Mouse (Mus musculus) macrophage (primary cell): ENCODE results near the gene Cdh23. TPM values are rescaled to one million over a fixed set of nuclear protein-coding genes. Genes with fewer than 3 reads are reported as not detected.
A peak's percentile ranks its signal among the peaks of the same experiment; 100 is the strongest.

Experiments used
- H3K27ac ChIP-seq: fragments of 350-480 bp; formaldehyde crosslinking; 2 replicates; pipeline ENCODE4 v1.9.0; 2021
- H3K36me3 ChIP-seq: fragments of 350-480 bp; formaldehyde crosslinking; 2 replicates; pipeline ENCODE4 v1.9.0; 2021; ENCODE audit errors: inconsistent target
- H3K4me3 ChIP-seq: fragments of 350-480 bp; formaldehyde crosslinking; 2 replicates; pipeline ENCODE4 v1.9.0; 2021; ENCODE audit errors: inconsistent target
- H3K79me2 ChIP-seq: fragments of 350-480 bp; formaldehyde crosslinking; 2 replicates; pipeline ENCODE4 v1.9.0; 2021; ENCODE audit errors: inconsistent target
- WGBS: methylation state at CpG from one replicate; pipeline ENCODE4 v1.1.7; 2026; ENCODE audit warnings: inconsistent platforms; ENCODE audit not compliant: missing documents; 5-methylcytosine and 5-hydroxymethylcytosine counted together
- polyA plus RNA-seq: library from polyadenylated mRNA; stranded (reverse); fragments of 250-400 nt; gene quantifications from 3 replicates; pipeline ENCODE4 v1.2.4, GENCODE M21; 2018; ENCODE audit warnings: inconsistent platforms

The Cdh23 gene
- polyA plus RNA-seq, 1 experiment from 2014 or later, result 0.40 TPM

DNA sequence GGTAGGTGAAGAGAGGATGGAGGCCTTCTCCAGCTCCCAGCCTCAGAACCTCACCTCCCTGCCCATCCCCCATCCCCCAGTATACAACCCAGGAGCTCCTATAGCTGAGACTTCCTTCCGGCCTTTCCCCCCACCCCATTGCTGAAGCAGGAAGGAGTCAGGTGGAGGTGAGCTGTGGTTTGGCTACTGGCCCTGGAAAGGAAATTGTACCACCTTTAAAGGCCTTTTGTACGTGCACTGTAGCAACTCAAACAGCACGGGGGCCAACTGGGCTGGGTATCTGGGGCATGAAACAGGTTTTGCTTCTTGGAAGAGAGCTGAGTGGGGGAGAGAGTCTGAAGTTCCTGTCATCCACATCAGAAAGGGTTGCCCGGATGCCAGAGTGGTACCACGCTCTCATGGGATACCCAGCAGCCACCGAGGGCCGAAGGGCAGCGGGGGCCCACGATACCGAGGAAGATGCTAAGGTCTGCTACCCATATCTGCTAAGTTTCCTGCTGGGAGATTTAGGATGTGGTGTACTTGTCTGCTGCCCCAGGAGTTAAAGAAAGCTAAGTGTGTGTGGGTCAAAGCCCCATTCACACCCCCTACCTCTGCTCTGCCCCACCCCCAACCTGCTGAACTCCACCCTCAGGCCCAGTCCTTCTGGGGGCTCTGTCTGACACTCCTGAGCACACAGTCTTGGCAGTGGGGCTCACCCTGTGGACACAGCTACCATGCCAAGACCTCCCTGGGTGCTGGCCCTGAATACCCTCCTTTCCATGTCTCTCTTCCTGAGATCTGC lies 315.0 kb downstream of the Cdh23 start:
- no peak overlapping the region for H3K4me3 ChIP-seq
- WGBS, result 76% methylated on average over 10 of the region's 10 CpGs

DNA sequence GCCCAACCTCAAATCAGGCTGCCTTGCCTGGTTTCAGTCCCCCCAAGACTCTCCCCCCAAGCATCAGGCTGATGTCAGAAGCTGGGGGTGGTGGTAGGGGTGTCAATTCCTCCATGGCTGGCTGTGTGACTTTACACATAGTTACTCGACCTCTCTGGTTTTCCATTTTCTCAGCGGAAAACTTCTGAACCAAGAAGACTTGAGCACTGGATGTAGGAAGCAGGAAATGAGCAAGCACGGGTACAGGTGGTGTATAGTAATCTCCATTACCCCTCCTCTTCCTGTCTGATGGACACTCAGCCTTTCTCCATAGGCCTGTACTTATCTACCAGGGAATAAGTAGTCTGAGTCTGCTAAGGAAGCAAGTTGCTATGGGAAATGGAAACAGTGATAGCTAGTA lies 316.1 kb downstream of the Cdh23 start:
- no peak overlapping the region for H3K4me3 ChIP-seq
- no peaks in the 10 kb centered on the region for H3K36me3 ChIP-seq
- H3K79me2 ChIP-seq, result no peaks in the 10 kb centered on the region
- H3K27ac ChIP-seq, result 0 out of 2 replicates have a peak overlapping the region, but pooled peaks have one; percentile 15
- WGBS, result 87% methylated on average over 3 of the region's 3 CpGs

More for the DNA sequence above, 315.0 kb downstream of the Cdh23 start:
- Histone ChIP-seq H3K79me2 (no peaks in the 10 kb centered on the region), H3K36me3 (no peaks in the 10 kb centered on the region), H3K27ac (no peak overlapping the region)

DNA sequence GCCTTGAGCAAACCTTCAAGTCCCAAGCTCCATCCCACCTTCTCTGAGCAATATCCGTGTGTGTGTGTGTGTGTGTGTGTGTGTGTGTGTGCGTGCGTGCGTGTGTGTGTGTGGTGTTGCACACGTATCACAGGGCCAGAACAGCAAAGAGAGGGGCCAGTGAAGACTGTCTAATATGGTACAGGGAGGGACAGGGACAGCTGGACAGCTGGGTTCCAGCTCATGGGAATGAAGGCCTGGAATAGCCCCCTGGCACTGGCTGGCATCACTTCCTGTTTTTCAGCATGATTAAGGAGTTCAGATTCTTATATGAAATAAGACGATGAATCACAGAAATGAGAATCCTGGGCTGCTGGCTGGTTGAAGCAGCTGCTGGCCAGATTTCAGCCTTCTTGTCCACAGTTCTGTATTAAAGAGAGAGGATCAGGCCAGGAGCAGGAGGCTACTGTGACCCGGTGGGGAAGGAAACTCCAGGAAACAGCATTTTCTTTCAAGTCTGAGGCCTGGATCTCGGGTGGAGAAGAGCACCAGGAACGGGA lies 316.8 kb downstream of the Cdh23 start:
- no peaks in the 10 kb centered on the region for H3K36me3 ChIP-seq
- no peak overlapping the region for H3K4me3 ChIP-seq
- 0 out of 2 replicates have a peak overlapping the region, but pooled peaks have one; percentile 15 for H3K27ac ChIP-seq
- WGBS, result 51% methylated on average over 5 of the region's 9 CpGs
- no peaks in the 10 kb centered on the region for H3K79me2 ChIP-seq

DNA sequence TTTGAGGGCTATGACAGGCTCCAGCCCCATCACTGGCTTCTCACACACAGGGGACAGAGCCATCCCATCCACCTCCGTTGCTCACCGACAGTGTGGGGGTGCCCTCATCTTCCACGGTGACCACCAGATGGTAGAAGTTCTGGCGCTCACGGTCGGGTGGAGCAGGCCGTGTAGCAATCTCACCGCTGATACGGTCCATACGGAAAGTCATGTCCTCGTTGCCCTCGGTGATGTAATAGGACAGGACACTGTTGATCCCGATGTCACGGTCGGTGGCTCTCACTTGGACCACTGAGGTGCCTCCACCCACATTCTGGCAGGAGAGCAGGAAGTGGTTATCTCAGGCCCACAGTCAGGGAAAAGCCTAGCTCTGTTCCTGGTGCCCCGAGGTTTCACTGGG lies 319.6 kb downstream of the Cdh23 start:
- H3K79me2 ChIP-seq, result peaks cover 5% of the 10 kb centered on the region; the same call in 1 of the 2 replicates

DNA sequence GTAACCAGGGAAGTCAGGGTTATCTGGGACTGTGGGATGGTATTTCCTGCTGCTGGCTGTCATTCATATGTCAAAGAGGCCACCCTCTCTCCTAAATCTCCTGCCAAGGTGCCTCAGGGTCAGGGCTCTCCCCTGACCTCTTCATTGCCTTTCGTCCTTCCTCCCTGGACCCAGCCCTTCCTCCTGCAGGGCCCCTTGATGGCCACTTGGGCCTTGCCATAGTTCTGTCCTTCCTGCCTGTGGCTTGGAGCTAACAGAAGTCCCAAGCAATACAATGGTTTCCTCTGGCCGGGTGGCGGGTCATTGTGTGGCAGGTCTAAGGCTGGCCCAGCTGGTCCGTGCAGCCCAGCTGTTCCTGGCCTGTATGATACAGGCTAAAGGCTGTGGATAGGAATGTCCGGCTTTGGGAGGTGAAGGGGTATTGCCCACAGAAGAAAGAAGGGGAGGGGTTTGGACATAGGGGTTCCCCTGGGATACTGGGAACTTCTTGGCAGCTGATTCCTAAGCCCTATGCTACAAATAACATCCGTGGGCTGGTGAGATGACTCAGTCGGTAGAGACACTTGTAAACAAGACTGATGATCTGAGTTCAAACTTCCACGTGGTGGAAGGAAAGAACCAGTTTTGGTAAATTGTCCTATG lies 322.2 kb downstream of the Cdh23 start:
- H3K79me2 ChIP-seq, result peaks cover 20% of the 10 kb centered on the region; the same call in 1 of the 2 replicates
- 59% methylated on average over 8 of the region's 8 CpGs for WGBS
- peaks cover 19% of the 10 kb centered on the region; the same call in 1 of the 2 replicates for H3K36me3 ChIP-seq
- H3K4me3 ChIP-seq, result no peak overlapping the region
- H3K27ac ChIP-seq, result peak overlapping the region; percentile 97

More for the DNA sequence above, 319.6 kb downstream of the Cdh23 start:
- no peak overlapping the region for H3K27ac ChIP-seq
- 0 out of 2 replicates have a peak, but pooled peaks cover 5% of the 10 kb centered on the region for H3K36me3 ChIP-seq
- WGBS, result 82% methylated on average over 16 of the region's 16 CpGs
- no peak overlapping the region for H3K4me3 ChIP-seq

DNA sequence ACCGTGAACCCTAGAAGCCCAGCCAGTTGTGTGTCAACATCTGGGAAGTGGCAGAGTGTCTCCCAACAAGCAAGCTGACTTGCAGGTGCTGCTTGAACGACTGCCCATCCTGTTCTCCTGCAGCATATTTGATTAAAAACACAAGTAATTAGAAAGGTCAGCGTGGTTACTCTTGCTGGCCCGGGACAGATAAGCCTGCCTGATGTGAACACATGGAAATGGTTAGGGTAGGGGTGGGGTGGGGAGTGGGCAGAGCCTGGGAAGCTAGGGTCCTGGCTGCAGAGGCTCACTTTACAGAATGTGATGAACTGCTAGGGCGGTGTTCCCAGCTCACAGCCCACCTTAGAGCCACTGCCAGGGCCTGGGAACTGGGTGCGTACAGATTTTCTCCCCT lies 322.8 kb downstream of the Cdh23 start:
- H3K4me3 ChIP-seq, result no peak overlapping the region
- peaks cover 24% of the 10 kb centered on the region for H3K36me3 ChIP-seq
- peak overlapping the region; percentile 97 for H3K27ac ChIP-seq
- H3K79me2 ChIP-seq, result peaks cover 26% of the 10 kb centered on the region; the same call in 1 of the 2 replicates
- 66% methylated on average over 6 of the region's 6 CpGs for WGBS

DNA sequence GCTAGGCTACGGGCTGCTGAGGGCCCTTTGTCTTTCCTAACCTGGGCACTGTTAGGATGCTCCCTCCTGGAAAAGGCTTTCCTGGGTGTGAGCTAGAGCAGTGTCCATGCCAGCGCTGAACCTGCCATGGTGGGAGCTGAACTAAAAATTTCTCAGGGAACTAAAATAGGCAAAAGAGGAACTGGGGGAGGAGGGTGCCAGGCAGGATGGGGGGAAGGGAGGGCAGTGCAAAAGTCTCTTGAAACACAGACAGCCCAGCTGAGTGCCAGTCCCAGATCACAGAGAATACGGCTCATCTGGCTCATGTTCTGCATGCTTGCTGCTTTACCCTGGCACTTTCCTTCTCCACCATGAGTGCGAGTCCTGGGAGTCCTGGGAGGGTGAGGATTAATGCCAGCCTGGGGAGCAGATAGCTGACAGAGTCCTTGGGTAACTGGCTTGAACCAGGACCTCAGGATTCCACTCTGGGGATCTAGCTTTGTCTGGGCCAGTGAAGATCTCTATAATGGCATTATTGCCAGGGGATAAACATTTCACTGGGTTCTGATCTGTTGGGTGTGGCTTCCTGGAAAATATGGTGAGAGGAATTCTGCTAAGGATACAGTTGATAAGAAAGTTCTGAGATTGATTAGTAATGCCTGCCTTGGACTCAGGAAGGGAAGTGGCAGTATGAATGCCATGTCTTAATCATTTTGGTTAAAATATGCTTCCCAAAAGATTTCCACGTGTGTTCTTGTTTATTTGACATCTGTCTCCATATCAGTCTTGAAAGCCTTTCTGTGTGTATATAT lies 324.5 kb downstream of the Cdh23 start:
- peaks cover 29% of the 10 kb centered on the region; the same call in 1 of the 2 replicates for H3K79me2 ChIP-seq
- H3K4me3 ChIP-seq, result peak overlapping the region; percentile 3; the same call in 1 of the 2 replicates
- peak overlapping the region; percentile 97 for H3K27ac ChIP-seq
- H3K36me3 ChIP-seq, result peaks cover 27% of the 10 kb centered on the region
- WGBS, result 0% methylated on average over 5 of the region's 5 CpGs

DNA sequence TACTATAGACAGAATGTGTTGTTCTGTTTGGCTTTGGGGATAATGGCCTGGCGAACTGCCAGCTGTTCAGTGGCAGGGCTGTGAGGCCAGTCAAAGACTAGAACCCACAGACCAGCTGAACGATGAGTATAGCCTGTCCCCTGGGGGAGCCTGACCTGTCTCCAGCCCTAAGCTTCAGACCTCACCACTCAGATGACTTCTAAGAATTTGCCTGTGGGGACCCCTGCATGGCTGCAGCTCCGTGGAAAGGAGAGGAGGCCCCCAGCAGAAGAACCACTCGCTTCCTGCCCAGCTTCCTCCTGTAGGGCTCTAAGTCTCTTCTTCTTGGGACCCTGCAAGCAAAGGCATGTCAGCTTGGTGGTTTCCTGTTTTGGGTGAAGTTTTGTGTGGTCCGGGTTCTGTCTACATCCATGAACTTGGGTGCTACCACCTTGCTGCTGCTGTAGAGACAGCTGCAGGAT lies 325.7 kb downstream of the Cdh23 start:
- Histone ChIP-seq H3K36me3 (peaks cover 34% of the 10 kb centered on the region), H3K27ac (peak overlapping the region; percentile 97), H3K79me2 (peaks cover 29% of the 10 kb centered on the region; the same call in 1 of the 2 replicates), H3K4me3 (no peak overlapping the region)
- 37% methylated on average over 4 of the region's 5 CpGs for WGBS

DNA sequence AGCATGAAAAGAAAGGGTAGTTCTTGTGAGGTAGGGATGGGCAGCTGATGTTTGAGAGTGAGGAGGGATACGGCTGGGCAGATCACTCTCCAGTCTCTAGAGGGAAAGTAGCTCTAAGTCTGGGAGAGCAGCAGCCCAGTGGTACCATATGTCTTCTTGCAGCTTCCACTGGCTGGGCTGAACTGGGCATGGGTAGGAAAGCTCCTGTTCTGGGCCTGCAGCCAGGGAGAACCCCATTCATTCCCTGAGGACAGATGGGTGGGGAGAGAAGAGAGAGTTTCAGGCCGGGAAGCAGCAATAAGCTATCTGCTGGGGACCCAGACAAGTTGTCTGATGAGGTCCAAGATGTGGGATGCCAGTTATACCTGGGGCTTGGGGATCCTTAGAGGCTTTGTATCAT lies 326.2 kb downstream of the Cdh23 start:
- Histone ChIP-seq H3K4me3 (no peak overlapping the region), H3K79me2 (peaks cover 32% of the 10 kb centered on the region; the same call in 1 of the 2 replicates), H3K36me3 (peaks cover 37% of the 10 kb centered on the region), H3K27ac (peak overlapping the region; percentile 97)
- 82% methylated on average over 2 of the region's 2 CpGs for WGBS

DNA sequence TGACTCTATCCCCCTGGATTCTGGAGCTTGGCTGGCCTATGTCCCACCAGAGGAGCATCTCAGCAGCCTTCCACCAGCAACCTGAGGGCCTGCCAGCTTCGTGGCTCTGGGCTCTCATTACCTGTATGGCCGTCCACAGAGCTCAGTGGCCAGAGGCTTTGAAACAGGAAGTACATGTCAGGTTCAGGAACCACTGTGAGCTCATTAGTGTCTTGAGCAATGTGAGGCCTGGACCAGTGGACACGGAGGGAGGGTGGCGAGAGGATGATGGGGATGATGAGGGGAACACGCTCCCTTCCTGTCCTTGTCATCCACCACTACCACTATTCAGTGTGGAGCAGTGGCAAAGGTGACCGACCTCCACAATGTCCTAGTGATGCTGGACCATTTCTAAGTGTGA lies 326.9 kb downstream of the Cdh23 start:
- WGBS, result 46% methylated on average over 6 of the region's 6 CpGs
- no peak overlapping the region for H3K4me3 ChIP-seq
- peaks cover 39% of the 10 kb centered on the region; the same call in 1 of the 2 replicates for H3K79me2 ChIP-seq
- peak overlapping the region; percentile 97 for H3K27ac ChIP-seq
- peaks cover 44% of the 10 kb centered on the region for H3K36me3 ChIP-seq

DNA sequence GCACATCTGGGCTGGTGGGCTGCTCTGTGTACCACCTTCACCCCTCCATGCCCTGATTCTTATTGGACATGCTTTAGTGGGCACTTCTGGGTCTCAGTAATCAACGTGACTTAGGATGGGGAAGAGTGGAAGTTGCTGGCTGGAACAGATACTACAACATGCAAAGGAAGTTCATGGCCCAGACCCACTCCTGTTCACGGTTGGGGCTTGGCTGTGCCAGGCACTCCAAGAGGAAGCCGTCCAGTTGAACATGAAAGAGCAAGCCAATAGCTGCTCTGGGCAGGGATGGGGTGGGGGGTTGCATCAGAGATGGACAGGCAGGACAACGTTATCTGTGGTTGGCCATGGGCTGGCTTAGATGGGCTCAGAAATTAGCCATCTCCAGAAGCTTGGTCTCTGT lies 328.4 kb downstream of the Cdh23 start:
- Histone ChIP-seq H3K79me2 (peaks cover 54% of the 10 kb centered on the region; the same call in 1 of the 2 replicates), H3K27ac (peak overlapping the region; percentile 91), H3K4me3 (no peak overlapping the region), H3K36me3 (peaks cover 49% of the 10 kb centered on the region)
- WGBS, result 7% methylated on average over 4 of the region's 4 CpGs

DNA sequence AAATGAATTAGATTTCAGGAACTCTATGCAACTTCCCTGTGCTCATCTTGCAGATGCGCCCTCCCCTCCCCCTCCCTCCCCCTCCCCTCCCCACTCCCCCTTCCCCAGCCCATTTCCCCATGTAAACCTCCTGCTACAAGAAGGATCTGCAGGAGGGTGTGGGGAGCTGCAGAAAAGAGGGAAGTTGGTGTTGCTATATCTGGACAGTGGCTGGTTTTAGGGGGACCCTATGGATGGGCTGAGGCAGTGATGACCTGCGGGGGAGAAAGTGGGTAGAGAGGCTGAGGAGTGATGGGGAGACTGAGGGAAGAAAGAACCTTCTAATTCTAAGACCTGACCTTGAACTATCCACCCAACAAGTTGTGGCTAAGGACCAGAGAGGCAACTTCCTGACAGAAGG lies 329.1 kb downstream of the Cdh23 start:
- peaks cover 49% of the 10 kb centered on the region for H3K36me3 ChIP-seq
- 0% methylated on average over 2 of the region's 2 CpGs for WGBS
- H3K27ac ChIP-seq, result peak overlapping the region; percentile 91

DNA sequence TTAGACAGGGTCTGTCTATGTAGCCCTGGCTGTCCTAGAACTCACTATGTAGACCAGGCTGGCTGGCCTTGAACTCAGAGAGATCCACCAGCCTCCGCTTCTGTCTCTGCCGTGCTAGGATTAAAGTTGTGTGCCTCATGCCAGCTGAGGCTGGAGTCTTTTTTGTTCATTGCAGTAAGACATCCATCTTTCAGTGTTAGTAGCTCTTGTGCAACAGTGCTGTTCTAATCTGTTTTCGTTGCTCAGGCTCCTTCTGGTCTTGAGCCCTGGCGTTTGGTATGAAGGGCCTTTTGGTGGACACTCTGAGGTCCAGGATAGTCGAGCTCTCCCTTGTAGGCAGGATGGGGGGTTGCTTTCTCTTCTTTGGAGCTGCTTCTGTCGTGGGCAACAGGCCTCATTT lies 332.9 kb downstream of the Cdh23 start:
- Histone ChIP-seq H3K27ac (peak overlapping the region; percentile 90), H3K4me3 (no peak overlapping the region), H3K79me2 (peaks cover 58% of the 10 kb centered on the region; the same call in 1 of the 2 replicates), H3K36me3 (peaks cover 57% of the 10 kb centered on the region)
- 81% methylated on average over 5 of the region's 6 CpGs for WGBS

More for the DNA sequence above, 329.1 kb downstream of the Cdh23 start:
- H3K4me3 ChIP-seq, result no peak overlapping the region
- H3K79me2 ChIP-seq, result peaks cover 54% of the 10 kb centered on the region; the same call in 1 of the 2 replicates

DNA sequence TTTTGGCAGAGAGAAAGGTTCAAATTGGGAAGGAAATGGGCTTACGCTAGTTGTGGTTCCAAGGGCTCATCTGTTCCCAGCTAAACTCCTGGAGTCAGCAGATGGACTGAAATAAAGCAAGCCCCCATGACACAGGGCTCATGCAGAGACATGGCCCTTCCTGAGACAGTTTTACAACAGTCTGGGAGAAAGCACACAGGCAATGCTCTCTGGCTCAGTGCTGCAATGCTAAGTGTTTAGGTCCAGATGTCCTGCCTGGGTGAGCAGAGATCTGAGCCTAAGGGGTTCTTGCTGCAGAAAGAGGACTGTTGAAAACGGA lies 334.0 kb downstream of the Cdh23 start:
- WGBS, result 17% methylated on average over 2 of the region's 2 CpGs
- H3K27ac ChIP-seq, result peak overlapping the region; percentile 90
- H3K79me2 ChIP-seq, result peaks cover 66% of the 10 kb centered on the region
- no peak overlapping the region for H3K4me3 ChIP-seq
- H3K36me3 ChIP-seq, result peaks cover 65% of the 10 kb centered on the region
